Mouse (Mus musculus) gonadal fat pad, adult 2 months (tissue): ENCODE results near the gene Stx8. TPM values are rescaled to one million over a fixed set of nuclear protein-coding genes. Genes with fewer than 3 reads are reported as not detected.
A peak's percentile ranks its signal among the peaks of the same experiment; 100 is the strongest.

Source experiments
- DNase-seq: peaks from one replicate; pipeline ENCODE4 v3.0.0-alpha.2; 2012; ENCODE audit warnings: low read depth
- polyA plus RNA-seq: library from polyadenylated mRNA; depleted of rRNA; stranded (reverse); fragments of >200 nt; gene quantifications from 2 replicates; pipeline ENCODE4 v1.2.3, GENCODE M21; 2012

Gene Stx8
- polyA plus RNA-seq, 1 experiment, result 9.9 TPM

DNA sequence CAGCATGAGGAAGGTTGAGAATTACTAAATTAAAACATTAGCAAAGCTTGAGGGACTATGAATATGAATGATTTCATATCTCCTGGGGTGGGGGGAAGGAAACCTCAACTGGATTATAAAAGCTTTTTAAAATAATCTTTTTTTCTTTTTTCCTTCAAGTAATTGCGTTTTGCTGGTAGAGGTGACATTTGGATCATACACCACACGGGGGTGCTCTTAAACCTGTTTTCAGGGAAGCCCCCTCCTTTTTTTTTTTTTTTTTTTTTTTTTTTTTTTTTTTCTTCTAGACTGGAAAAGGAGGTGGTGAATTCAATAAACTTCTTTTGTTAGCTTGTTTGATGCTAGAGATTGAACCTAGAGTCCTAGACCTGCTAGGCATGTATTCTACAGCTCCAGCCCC lies 9.3 kb downstream of the Stx8 start:
- DNase-seq, result no peak

DNA sequence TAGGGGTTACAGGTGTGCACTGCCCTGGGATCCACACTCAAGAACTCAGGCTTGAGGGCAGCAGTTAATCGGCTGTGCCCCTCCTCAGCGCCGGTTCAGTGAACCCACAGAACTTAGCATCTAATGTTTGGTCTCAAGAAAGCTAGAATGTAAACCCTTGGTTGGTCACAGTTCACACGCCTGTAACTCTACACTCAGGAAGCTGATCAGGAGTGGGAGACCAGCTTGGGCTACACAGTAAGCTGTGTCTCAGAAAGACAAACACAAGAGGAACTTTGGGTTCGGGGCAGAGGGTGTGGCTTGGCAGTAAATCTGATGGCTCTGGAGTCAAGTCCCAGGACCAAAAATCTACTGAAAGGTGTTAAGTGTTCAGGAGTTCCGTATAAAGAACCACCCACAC lies 17.6 kb downstream of the Stx8 start:
- DNase-seq, result no peak

DNA sequence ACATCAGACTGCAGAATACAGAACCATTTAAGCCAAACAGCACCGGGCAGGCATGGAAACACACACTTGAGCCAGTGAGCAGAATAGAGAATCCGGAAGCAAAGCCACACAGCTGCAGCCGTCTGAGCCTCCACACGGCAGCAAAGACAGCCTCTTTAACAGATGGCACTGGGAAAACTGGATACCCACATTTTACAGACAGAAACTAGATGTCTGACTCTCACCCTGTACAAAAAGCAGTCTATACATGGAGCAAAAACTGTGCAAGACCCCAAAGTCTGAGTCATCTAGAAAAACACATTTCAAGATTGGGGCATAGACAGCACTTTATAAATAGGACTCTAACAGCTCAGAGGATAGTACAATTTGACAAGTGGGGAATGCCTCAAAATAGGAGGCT lies 25.2 kb downstream of the Stx8 start:
- DNase-seq, result no peak

DNA sequence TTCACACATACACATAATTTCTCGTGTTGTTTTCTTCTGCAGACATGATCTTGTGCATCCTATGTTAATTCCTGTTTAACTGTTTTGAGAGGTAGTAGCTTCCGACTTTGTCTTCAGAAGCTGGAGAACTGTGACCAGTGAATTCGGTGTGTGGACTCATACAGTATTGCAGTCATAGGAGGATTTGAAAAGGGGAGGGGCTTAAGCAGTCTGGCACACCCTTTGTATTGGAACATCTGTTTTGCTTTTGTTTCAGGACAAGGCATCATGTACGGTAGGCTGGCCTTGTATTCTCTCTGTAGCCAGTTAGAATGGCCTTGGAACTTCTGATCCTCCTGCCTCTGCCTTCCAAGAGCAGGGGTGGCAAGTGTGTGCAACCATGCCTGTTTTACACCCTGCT lies 30.0 kb downstream of the Stx8 start:
- DNase-seq, result no peak

DNA sequence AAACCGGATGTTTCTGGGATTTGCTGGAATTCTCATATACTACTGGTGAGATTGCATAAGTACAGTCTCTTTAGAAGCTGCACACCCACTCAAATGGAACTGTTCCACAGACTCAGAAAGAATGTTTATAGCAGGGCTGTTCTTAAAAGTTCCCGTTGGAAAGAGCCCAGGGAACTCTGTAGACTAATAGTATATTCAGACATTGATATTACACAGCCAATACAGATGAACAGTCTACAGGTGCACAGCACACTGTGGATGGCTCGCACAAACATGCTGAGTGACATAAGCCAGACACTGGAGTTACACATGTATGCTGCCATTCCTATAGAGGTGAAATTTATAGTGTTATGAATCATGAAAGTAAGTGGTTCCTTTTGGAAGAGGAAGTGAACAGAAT lies 32.9 kb downstream of the Stx8 start:
- peak; percentile 42 for DNase-seq

DNA sequence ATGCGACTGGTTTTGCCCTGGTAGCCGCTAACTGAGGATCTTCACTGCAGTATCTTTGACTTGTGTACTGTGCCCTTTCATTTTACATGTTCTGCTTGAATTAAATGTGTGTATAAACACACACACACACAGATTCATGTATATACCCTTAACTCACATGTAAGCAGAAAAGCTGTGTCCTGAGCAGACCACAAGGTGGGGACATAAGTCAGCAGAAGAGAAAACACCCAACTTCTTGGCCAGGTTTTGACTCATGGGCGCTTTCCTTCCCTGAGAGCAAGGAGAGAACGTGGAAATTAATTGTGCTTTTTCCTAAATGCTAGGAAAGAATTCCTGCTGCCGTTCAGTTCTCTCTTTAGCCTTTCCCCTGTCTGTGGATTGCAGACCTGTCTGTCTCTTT lies 33.6 kb downstream of the Stx8 start:
- DNase-seq, result no peak

DNA sequence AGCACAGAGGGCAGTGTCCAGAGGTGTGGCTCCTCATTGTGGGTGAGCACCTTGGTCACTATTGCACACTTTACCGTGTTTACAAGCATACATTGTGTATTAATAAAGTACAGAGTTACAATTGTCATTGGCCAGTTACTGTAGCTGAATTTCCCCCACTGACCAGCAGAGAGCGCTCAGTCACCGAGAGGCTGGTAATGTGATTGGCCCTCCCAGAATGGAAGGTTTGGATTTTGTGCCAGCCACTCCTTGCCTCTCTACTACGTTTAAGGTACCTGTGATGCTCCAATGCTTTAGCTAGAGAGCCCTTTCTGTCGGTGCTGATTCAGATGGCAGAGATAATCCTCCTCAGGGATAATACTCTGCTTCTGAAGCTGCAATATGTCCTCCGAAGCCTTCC lies 38.2 kb downstream of the Stx8 start:
- no peak for DNase-seq

DNA sequence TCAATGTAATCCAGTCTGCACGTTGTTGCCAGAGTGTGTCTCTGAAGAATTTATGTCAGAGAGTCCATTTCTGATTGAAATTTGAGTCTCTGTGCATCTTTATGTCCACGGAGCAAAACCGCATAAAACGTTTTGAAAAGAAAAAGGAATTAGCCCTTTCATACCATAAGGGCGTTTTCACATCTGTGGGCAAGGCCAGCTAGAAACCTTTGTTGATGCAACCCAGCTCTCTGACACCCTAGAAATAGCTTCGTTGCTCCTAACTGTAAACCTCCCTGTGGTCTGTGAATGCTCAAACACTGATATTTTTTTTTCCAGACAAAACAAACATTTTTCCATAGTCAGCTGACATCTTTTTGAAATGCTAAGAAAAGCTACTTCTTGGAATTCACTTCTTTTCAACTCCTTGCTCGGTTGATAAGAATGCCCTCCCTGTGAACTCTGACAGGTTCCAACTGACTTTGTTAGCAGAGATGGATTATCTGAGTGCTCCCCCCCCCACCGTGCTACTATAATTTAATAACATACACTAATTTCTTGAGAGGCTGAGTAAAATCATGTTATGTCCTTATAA lies 40.3 kb downstream of the Stx8 start:
- no peak for DNase-seq

DNA sequence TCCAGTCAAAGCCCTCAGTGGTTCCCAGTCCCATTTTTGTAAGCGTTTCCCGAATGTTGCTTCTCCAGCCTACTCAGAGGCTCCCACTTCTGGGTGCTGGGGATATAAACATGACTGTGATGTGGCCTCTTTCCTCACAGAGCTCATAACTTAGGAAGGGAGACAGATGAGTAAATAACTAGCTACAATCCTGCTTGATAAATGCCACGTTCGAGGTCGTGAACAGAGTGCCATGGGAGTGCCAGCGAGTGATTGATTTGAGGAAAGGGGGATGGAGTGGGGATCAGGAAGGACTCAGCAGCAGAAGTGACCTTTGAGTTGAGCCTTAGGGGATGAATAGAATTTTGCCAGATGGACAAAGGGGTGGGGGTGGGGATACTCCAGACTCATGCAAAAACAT lies 41.7 kb downstream of the Stx8 start:
- DNase-seq, result no peak

DNA sequence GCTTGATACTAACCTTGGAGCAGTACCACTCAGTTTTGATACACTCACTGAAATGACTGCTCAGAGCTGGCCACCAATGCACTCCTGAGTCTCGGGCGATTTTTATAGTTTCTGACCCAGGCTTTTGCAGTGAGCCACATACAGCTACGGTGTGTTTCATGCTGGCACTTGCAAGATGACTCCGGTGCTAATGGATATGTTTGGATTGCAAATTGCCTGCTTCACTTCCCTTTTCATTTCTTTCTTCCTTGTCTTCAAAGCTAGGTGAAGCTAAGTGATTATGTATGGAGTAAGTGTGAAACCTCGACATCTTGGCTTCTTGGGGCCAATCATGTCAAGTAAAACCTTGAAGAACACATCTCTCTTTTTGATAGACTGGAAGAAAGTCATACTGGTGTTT lies 43.4 kb downstream of the Stx8 start:
- no peak for DNase-seq

DNA sequence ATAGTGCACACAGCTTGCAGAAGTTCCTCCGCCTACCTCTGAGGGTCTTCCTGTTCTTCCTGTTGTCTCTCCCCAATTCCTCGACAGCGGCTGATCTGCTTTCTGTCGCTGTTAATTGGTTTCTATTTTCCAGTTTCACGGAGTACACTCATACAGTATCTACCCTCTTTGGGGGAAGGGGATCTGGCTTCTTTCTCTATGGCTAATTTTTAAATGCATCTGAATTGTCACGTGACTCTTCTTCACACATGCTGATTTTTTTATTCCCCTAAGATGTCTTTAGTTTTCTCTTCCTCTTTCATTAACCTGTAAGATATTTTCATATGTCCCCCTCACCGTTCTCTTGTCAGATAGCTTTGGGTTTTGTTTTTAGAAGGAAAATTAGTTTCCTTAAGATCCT lies 46.2 kb downstream of the Stx8 start:
- DNase-seq, result no peak

DNA sequence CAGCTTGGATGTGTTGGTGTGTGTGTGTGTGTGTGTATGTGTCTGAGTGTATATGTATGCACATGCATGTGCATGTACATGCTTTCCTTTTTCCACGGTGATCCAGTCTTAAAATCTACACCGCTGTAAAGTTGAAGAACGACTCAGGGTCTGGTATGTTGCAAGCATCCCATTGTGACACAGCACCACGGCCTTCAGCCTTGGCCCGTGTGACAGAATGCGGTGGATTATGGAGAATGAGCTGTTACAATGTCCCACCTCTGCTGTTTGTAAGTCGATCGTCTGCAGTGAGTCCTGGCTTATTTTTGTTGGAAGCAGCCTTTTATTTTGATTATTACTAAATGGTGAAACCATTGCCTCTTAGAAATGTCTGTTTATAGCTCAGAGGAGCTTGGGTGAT lies 52.2 kb downstream of the Stx8 start:
- DNase-seq, result peak; percentile 45

DNA sequence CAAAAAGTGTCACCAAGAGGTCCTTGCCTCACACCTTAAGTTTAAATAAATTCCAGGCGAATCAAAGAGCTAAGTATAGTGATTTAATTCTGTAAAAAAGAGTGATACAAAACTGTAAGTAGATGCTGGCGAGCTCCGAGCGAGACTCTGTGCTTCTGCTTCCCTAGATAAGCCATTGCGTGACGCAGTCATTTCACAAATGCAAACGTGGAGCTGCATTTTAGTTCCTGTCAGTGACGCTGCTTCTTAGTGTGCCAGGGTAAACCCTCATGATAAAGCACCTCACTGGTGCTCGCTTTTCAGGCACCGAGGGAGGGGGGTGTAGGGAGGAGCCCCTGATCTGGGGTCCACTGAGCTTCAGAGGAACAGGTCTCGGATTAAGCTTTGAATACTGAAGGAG lies 53.2 kb downstream of the Stx8 start:
- DNase-seq, result no peak

DNA sequence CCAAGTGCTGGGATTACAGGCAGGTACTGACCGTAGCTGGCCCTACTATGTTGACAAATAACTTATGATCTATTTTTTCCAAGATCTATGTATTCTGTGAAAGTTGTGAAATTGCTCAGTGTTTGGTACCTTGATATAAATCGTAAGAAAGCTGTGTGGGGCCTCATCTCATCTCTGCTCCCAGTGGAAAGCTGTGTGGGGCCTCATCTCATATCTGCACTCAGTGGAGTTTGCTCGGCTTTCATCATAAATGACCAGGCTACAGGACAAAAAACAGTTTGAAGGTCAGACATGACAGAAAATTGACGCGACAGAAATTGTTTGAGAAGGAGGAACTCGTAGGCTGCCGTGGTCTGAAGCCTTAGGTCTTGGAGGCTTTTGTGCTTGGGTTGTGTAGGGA lies 56.0 kb downstream of the Stx8 start:
- no peak for DNase-seq

DNA sequence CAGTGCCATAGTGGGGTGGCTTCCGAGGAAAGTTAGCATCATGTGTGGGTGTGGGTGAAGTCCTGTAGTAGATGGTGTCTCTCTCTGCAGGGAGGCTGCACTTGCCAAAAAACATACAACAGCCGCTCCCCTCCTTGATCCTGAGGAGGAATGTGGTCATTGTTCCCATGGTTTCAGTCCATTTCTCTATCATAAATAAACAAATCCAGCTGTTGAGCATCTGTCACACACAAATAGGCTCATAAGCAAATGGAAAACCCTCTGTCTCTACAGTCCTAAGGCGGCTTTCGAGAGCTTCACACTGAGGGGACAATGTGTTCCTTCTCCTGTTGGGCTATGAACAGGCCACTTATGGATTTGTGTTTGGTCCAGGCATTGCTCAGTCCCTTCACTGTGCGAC lies 56.9 kb downstream of the Stx8 start:
- DNase-seq, result no peak

DNA sequence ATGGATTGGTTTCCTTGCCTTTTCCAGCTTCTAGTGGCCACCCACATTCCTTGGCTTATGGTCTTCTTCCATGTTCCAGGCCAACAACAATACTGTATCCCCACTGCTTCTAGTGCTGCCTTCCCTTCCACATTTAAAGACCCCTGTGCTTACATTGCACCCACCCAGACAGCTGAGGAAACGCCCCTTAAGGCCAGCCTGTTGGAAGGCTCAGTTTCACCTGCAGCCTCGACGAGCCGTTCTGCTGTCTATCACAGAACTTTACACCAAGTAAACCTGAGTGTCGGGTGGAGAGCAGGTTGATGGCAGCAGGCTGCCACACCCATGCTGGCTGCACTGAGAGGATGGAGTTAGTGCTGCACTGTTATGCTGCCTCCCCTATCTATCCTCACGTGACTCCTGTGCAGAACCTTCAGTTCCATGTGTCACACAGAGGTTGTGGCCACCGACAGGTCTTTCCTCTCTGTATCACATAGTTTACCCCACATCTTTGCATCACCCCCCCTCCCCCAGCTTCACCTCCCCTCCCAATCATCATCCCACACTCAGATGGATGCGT lies 57.9 kb downstream of the Stx8 start:
- no peak for DNase-seq

DNA sequence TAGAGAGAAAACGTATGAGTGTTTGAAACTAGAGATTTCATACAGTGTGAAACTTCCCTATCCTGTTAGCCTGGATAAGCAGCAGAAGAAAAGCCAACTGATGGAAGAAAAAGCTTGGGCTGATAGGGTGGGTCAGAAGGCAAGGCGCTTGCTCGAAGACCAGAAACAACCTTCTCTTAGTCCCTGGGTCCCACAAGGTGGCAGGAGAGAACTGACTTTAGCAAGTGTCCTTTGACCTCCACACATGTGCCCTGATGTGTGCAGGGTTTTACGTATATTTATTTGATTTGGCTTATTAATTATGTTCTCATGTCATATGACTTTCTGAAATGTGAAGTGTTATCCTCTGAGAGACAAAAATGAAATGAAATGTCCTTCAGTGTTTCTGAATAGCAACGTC lies 60.6 kb downstream of the Stx8 start:
- no peak for DNase-seq

DNA sequence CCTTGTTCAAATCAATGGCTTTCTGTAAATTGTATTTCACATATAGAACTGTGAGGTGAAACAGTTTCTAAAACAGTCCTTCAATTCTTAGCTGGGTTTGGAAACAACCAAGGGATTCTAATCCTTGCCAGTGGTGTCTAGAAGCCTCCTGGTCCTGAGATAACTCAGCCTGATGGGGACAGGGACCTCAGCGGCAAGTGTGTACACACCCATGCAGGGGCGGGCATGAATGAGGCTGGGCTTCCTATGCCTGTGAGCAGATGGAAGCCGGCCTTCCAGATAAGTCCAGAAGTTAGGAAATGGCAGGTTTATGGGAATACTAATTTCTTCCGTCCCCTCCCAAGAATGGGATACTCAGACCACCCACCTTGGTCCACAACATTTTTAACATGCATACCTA lies 63.1 kb downstream of the Stx8 start:
- DNase-seq, result no peak

DNA sequence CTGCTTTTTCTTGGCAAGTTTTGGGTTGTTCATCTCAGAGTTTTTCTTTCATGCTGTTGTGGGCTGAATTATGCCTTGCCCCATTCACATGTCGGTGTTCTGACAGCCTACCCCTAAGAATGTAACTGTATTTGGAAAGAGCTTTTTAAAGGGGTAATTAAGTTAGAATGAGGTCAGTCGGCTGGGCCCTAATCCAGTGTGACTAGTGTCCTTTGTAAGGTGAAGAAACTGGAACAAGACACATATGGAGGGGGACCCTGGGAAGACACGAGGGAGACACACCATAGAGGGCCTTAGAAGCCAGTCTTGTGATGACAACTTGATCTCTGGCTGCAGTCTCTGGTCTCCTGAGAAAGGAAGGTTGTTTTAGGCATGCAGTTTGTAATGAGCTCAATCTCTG lies 63.9 kb downstream of the Stx8 start:
- DNase-seq, result no peak

DNA sequence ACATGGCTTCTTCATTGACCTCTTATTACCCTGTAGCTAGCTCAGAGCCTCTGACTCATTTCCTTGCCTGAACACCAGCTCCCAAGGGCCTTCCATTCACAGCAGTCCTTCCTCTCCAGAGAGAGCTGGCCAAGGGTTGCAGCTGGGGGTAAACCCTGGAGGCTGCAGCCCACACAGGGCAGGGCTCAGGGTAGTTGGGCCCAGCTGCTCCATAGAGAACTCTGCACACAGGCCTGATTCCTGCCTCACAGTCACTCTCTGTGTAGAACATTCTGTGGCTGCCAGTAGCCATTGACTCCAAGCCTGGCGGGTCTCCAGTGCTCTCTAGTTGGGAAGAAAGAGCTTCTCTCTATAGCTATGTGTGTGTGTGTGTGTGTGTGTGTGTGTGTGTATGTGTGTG lies 64.8 kb downstream of the Stx8 start:
- DNase-seq, result no peak

DNA sequence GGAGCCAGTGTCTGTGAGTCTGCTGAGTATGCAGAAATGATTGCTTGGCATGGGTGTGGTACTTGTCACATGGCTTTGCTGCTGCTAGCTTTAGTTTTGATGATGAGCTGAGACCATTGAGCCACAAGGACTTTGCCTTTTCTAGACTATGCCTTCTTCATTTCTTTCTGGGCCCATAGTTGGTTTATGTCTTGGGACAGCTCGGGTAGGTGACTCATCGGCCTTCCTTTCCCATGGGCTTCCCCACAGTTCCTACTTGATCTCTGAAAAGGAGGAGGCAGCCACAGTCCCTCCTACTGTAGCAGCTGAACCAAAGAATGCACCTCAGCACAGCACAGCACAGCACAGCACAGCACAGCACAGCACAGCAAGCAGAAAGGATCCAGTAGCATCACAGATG lies 66.5 kb downstream of the Stx8 start:
- DNase-seq, result no peak

DNA sequence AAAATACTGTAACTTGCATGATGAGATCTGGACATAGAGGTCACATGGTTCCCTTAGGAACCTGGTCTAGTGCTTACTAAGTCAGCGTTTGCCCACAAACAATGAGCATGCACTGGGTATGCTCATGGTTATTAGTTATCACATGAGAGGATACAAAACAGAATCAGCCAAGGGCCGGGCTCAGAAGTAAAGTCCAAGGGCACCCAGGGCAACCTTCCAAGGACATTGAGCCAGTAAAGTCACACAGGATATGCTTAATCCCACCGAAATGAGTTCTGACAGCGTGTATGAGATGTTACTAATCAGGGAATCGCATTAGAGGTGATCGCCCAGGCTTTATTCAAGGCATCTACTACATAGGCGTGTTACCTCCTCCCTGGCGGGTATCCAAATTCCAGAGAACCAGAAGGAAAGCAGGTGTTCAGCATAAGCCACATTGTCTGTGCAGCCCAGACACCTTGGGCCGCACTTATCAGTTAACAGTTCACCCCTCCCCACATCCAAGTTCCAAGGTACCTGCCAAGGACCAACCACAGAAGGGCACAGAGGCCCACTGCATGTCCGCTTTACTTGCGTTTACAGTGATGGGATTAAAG lies 67.4 kb downstream of the Stx8 start:
- no peak for DNase-seq

DNA sequence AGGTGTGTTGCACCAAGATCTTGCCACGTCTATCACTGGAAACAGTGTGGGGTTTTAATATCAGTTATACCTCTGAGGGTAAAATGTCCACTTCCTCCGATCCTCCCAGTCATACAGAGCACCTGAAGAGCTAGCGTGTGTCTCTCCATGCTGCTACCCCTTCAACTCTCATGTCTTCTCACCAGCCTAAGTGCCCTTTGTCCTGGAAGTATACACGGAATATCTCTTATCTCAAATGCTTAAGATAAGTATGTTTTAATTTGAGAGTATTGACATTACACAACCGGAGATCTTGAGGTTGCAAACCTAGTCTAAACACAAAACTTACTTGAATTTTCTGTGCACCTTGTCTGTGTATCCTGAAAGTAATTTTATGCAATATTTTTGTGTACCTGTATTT lies 68.4 kb downstream of the Stx8 start:
- no peak for DNase-seq

DNA sequence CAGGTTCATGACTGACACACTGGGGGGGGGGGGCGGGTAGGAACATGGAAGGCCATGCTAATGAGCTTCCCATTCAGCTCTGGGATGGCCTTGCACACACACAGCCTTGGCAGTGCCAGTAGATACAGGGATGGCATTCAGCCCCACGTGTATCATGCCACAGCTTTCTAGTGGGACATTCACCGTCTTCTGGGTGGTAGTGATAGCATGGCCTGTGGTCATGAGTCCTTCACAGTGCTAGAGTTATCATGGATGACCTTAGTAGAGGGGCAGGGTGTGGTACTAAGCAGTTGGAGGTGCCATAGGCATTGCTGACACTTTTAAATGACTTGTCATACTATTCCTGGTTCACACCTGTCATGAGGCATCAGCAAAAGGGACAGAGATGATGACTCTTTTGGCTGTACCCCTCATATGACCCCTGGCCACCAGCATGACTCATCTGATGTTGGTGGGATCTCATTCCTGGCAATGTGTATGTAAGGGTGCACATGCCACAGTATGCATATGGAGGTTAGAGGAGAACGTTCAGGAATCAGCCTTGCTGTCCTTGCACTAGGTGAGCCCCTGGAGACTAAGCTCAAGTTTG lies 69.4 kb downstream of the Stx8 start:
- DNase-seq, result no peak
